Mouse (Mus musculus) intestine, embryonic 16.5 days (tissue): ENCODE measurements around the gene Vat1l. TPM values are rescaled to one million over a fixed set of nuclear protein-coding genes. Genes with fewer than 3 reads are reported as not detected.

Experiments used
- ATAC-seq: fragments of 200-750 bp; cut with Nextera tagmentation; 2 replicates; pipeline ENCODE4 v1.8.0; 2017; ENCODE audit warnings: moderate TSS enrichment, moderate library complexity
- H3K27ac ChIP-seq: fragments of 300-500 bp; sonication (generic); 2 replicates; pipeline ENCODE4 v1.5.1; 2014; ENCODE audit warnings: mild to moderate bottlenecking, low read length
- H3K27me3 ChIP-seq: fragments of 300-500 bp; sonication (generic); replicated peaks from 2 replicates; pipeline ENCODE4 v1.6.1; 2014; ENCODE audit warnings: low read length, control low read depth, mixed read lengths; ENCODE audit not compliant: control insufficient read depth, insufficient read depth
- H3K36me3 ChIP-seq: fragments of 300-500 bp; sonication (generic); 2 replicates; pipeline ENCODE4 v1.6.1; 2014; ENCODE audit warnings: low read length, control low read depth; ENCODE audit not compliant: control insufficient read depth, insufficient read depth
- H3K4me1 ChIP-seq: fragments of 300-500 bp; sonication (generic); 2 replicates; pipeline ENCODE4 v1.6.1; 2014; ENCODE audit warnings: low read length, control low read depth, mixed read lengths; ENCODE audit not compliant: control insufficient read depth, insufficient read depth
- H3K4me2 ChIP-seq: fragments of 300-500 bp; sonication (generic); 2 replicates; pipeline ENCODE4 v1.6.1; 2014; ENCODE audit warnings: low read depth, low read length, control low read depth
- H3K4me3 ChIP-seq: fragments of 300-500 bp; sonication (generic); 2 replicates; pipeline ENCODE4 v1.5.1; 2014; ENCODE audit warnings: mild to moderate bottlenecking, low read length
- H3K9ac ChIP-seq: fragments of 300-500 bp; sonication (generic); 2 replicates; pipeline ENCODE4 v1.6.1; 2014; ENCODE audit warnings: low read depth, low read length
- H3K9me3 ChIP-seq: fragments of 300-500 bp; sonication (generic); 2 replicates; pipeline ENCODE4 v1.6.1; 2016; ENCODE audit warnings: low read length, control low read depth; ENCODE audit not compliant: control insufficient read depth
- WGBS: fragments of 180-500 bp; shearing (Covaris S2); extraction: QIAGEN DNeasy Blood & Tissue Kit; methylation state at CpG from one replicate; pipeline ENCODE4 v1.1.7; 2014; 5-methylcytosine and 5-hydroxymethylcytosine counted together
- polyA plus RNA-seq: library from polyadenylated mRNA; unstranded; fragments of >200 nt; fragmentation: Nextera tagmentation; extraction: Ambion mirVana; gene quantifications from 2 replicates; pipeline ENCODE4 v1.2.1, GENCODE M21; 2015

The Vat1l gene
- polyA plus RNA-seq, 1 experiment from 2014 or later, result 2.3 TPM

GRCm38 (mm10) chr8:114411421-114411820 is 206.0 kb downstream of the Vat1l start:
- H3K4me1 ChIP-seq, result no peaks in the 10 kb centered on the region
- H3K9ac ChIP-seq, result no peak overlapping the region
- H3K27me3 ChIP-seq, result no peaks in the 10 kb centered on the region
- no peak overlapping the region for H3K4me3 ChIP-seq
- no peaks in the 10 kb centered on the region for H3K9me3 ChIP-seq
- H3K36me3 ChIP-seq, result no peaks in the 10 kb centered on the region
- H3K27ac ChIP-seq, result no peak overlapping the region
- ATAC-seq, result no peak
- H3K4me2 ChIP-seq, result no peak overlapping the region
- WGBS, result 72% methylated on average over 3 of the region's 3 CpGs

GRCm38 (mm10) chr8:114417786-114418185 is 212.4 kb downstream of the Vat1l start, which contains the start of gene Clec3a:
Gene Clec3a (plus strand): TSS chr8:114418086.
- Histone ChIP-seq H3K4me3 (no peak within 1 kb of the TSS), H3K36me3 (no peaks in the 10 kb centered on the region), H3K4me1 (no peaks in the 10 kb centered on the region), H3K27ac (no peak within 1 kb of the TSS), H3K4me2 (no peak within 1 kb of the TSS), H3K9me3 (no peaks in the 10 kb centered on the region), H3K9ac (no peak within 1 kb of the TSS), H3K27me3 (no peaks in the 10 kb centered on the region)
- ATAC-seq, result no peak
- 71% methylated on average over 8 of the region's 8 CpGs for WGBS

GRCm38 (mm10) chr8:114418486-114418885 is 213.1 kb downstream of the Vat1l start:
- Histone ChIP-seq H3K9ac (no peak overlapping the region), H3K4me3 (no peak overlapping the region), H3K9me3 (no peaks in the 10 kb centered on the region), H3K4me1 (no peaks in the 10 kb centered on the region), H3K27me3 (no peaks in the 10 kb centered on the region), H3K36me3 (no peaks in the 10 kb centered on the region), H3K4me2 (no peak overlapping the region), H3K27ac (no peak overlapping the region)
- no peak for ATAC-seq
- WGBS, result 78% methylated on average over 5 of the region's 5 CpGs

- H3K9ac ChIP-seq, result no peak overlapping the region
- no peak for ATAC-seq
- 61% methylated on average over 6 of the region's 6 CpGs for WGBS
- H3K27me3 ChIP-seq, result no peaks in the 10 kb centered on the region
- H3K36me3 ChIP-seq, result no peaks in the 10 kb centered on the region
- H3K4me1 ChIP-seq, result no peaks in the 10 kb centered on the region
- no peak overlapping the region for H3K4me3 ChIP-seq
- no peak overlapping the region for H3K4me2 ChIP-seq
- H3K27ac ChIP-seq, result no peak overlapping the region
- H3K9me3 ChIP-seq, result no peaks in the 10 kb centered on the region
Measured at GRCm38 (mm10) chr8:114418904-114419303, 213.5 kb downstream of the Vat1l start.

GRCm38 (mm10) chr8:114421544-114421943 is 216.1 kb downstream of the Vat1l start:
- ATAC-seq, result no peak
- no peak overlapping the region for H3K9ac ChIP-seq
- no peaks in the 10 kb centered on the region for H3K9me3 ChIP-seq
- no peak overlapping the region for H3K4me3 ChIP-seq
- no peaks in the 10 kb centered on the region for H3K36me3 ChIP-seq
- H3K27ac ChIP-seq, result no peak overlapping the region
- no peaks in the 10 kb centered on the region for H3K27me3 ChIP-seq
- no peaks in the 10 kb centered on the region for H3K4me1 ChIP-seq
- no peak overlapping the region for H3K4me2 ChIP-seq
- 73% methylated on average over 4 of the region's 4 CpGs for WGBS

Other genes starting within 250 kb of the Vat1l start
- 35.0 and 40.0 TPM in 2 replicates for gene Nudt7, start 72.1 kb upstream of the Vat1l start, polyA plus RNA-seq
- not detected in 2 replicates for gene Clec3a, start 212.5 kb downstream of the Vat1l start, polyA plus RNA-seq
- gene Wwox, start 234.0 kb downstream of the Vat1l start, polyA plus RNA-seq, result 10.9 and 12.8 TPM in 2 replicates